Mouse (Mus musculus) kidney, embryonic 16.5 days (tissue): ENCODE data around the gene Gm32802. TPM values are rescaled to one million over a fixed set of nuclear protein-coding genes. Genes with fewer than 3 reads are reported as not detected.
"Not testable (repeated sequence)": the region's sequence is repeated elsewhere in the genome, so short reads cannot be mapped to it uniquely, and the experiment has no call there.

Experiments used
- ATAC-seq: fragments of 200-750 bp; cut with Nextera tagmentation; 2 replicates; pipeline ENCODE4 v1.8.0; 2017; ENCODE audit warnings: moderate TSS enrichment; ENCODE audit not compliant: low FRiP score, low TSS enrichment
- H3K27ac ChIP-seq: fragments of 300-500 bp; sonication (generic); 2 replicates; pipeline ENCODE4 v1.5.1; 2014; ENCODE audit warnings: low read length
- H3K27me3 ChIP-seq: fragments of 300-500 bp; sonication (generic); 2 replicates; pipeline ENCODE4 v1.6.1; 2014; ENCODE audit warnings: low read length, control low read depth, mixed read lengths; ENCODE audit not compliant: insufficient read depth
- H3K36me3 ChIP-seq: fragments of 300-500 bp; sonication (generic); 2 replicates; pipeline ENCODE4 v1.6.1; 2014; ENCODE audit warnings: low read length, control low read depth, mixed read lengths; ENCODE audit not compliant: insufficient read depth
- H3K4me1 ChIP-seq: fragments of 300-500 bp; sonication (generic); 2 replicates; pipeline ENCODE4 v1.6.1; 2014; ENCODE audit warnings: low read length, control low read depth, mixed read lengths; ENCODE audit not compliant: insufficient read depth
- H3K4me2 ChIP-seq: fragments of 300-500 bp; sonication (generic); replicated peaks from 2 replicates; pipeline ENCODE4 v1.6.1; 2014; ENCODE audit warnings: low read depth, low read length
- H3K4me3 ChIP-seq: fragments of 300-500 bp; sonication (generic); 2 replicates; pipeline ENCODE4 v1.5.1; 2014; ENCODE audit warnings: mild to moderate bottlenecking, low read length
- H3K9ac ChIP-seq: fragments of 300-500 bp; sonication (generic); replicated peaks from 2 replicates; pipeline ENCODE4 v1.6.1; 2014; ENCODE audit warnings: low read length
- H3K9me3 ChIP-seq: fragments of 300-500 bp; sonication (generic); 2 replicates; pipeline ENCODE4 v1.6.1; 2016; ENCODE audit warnings: low read length, control low read depth
- WGBS: fragments of 180-500 bp; shearing (Covaris S2); extraction: QIAGEN DNeasy Blood & Tissue Kit; methylation state at CpG from one replicate; pipeline ENCODE4 v1.1.7; 2014; 5-methylcytosine and 5-hydroxymethylcytosine counted together
- polyA plus RNA-seq: library from polyadenylated mRNA; unstranded; fragments of >200 nt; fragmentation: Nextera tagmentation; extraction: Ambion mirVana; gene quantifications from 2 replicates; pipeline ENCODE4 v1.2.1, GENCODE M21; 2015

Gm32802 gene
- polyA plus RNA-seq, 1 experiment from 2014 or later: not detected

GRCm38 (mm10) chr10:118282565-118282964 lies 24.1 kb downstream of the Gm32802 start:
- not testable (repeated sequence) for ATAC-seq

GRCm38 (mm10) chr10:118283016-118283415 lies 24.5 kb downstream of the Gm32802 start:
- 50% methylated on average over 1 of the region's 5 CpGs for WGBS

More at GRCm38 (mm10) chr10:118282565-118282964, 24.1 kb downstream of the Gm32802 start:
- not testable (repeated sequence) for H3K9ac ChIP-seq, H3K9me3 ChIP-seq, H3K4me3 ChIP-seq, H3K4me2 ChIP-seq, H3K27me3 ChIP-seq, H3K36me3 ChIP-seq, H3K4me1 ChIP-seq, H3K27ac ChIP-seq
- 87% methylated on average over 6 of the region's 7 CpGs for WGBS

DNA sequence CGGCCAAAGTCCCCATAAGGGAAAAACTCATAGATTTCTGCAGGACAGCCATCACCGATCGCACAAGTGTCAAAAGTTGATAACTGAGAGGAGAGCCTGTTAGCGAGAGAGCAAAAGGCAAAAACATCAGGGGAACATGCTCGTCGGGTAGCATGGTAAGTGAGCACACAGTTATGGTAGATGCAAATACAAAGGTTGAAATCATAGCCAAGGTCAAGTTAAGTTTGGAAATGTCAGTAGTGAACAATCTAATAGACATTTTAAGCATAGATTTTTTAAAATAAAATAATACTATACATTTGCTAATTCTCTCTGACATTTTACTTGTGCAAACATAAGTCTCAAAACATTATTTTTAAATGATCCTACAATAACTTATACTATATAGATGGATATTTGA lies 36.5 kb downstream of the Gm32802 start, which contains the start of gene Iltifb:
TSS of gene Iltifb (minus strand) at position 101 of the 400 bp plus-strand sequence.
- H3K4me2 ChIP-seq: no peak within 1 kb of the TSS
- WGBS: 90% methylated on average over 6 of the region's 6 CpGs
- H3K27ac ChIP-seq: no peak within 1 kb of the TSS
- H3K4me1 ChIP-seq: no peaks in the 10 kb centered on the region
- H3K36me3 ChIP-seq: no peaks in the 10 kb centered on the region
- H3K27me3 ChIP-seq: no peaks in the 10 kb centered on the region
- no peak within 1 kb of the TSS for H3K9ac ChIP-seq
- no peak for ATAC-seq
- H3K9me3 ChIP-seq: no peaks in the 10 kb centered on the region
- H3K4me3 ChIP-seq: no peak within 1 kb of the TSS

More at GRCm38 (mm10) chr10:118283016-118283415, 24.5 kb downstream of the Gm32802 start:
- not testable (repeated sequence) for H3K4me2 ChIP-seq, H3K27me3 ChIP-seq, H3K4me1 ChIP-seq, H3K9me3 ChIP-seq, H3K9ac ChIP-seq, H3K27ac ChIP-seq, H3K4me3 ChIP-seq, H3K36me3 ChIP-seq, ATAC-seq

- ATAC-seq, H3K4me3 ChIP-seq, H3K4me2 ChIP-seq, H3K4me1 ChIP-seq, H3K27ac ChIP-seq, H3K27me3 ChIP-seq, H3K9ac ChIP-seq, H3K9me3 ChIP-seq, H3K36me3 ChIP-seq: not testable (repeated sequence)
- WGBS: 38% methylated on average over 2 of the region's 2 CpGs
These were observed 43.6 kb downstream of the Gm32802 start for GRCm38 (mm10) chr10:118302133-118302532.

Other genes starting within 250 kb of the Gm32802 start
- gene Mdm1, start 116.9 kb upstream of the Gm32802 start, polyA plus RNA-seq: 26.7 and 27.1 TPM in 2 replicates
- gene Il22, start 53.7 kb upstream of the Gm32802 start, polyA plus RNA-seq: not detected in 2 replicates
- gene Gm32717, start 17.9 kb upstream of the Gm32802 start, polyA plus RNA-seq: 0.08 TPM in 1 of 2 replicates, not detected in the other
- gene Iltifb, start 36.4 kb downstream of the Gm32802 start, polyA plus RNA-seq: not detected in 2 replicates
- gene Gm9040, start 68.3 kb downstream of the Gm32802 start, polyA plus RNA-seq: 0.14 TPM in 1 of 2 replicates, not detected in the other
- 0.14 TPM in 1 of 2 replicates, not detected in the other for gene Gm9044, start 73.7 kb downstream of the Gm32802 start, polyA plus RNA-seq
- not detected in 2 replicates for gene Gm9045, start 79.1 kb downstream of the Gm32802 start, polyA plus RNA-seq
- not detected in 2 replicates for gene Gm9046, start 84.6 kb downstream of the Gm32802 start, polyA plus RNA-seq
- not detected in 2 replicates for gene Gm9048, start 90.0 kb downstream of the Gm32802 start, polyA plus RNA-seq
- gene Gm9049, start 95.4 kb downstream of the Gm32802 start, polyA plus RNA-seq: not detected in 2 replicates
- not detected in 2 replicates for gene Ifng, start 182.4 kb downstream of the Gm32802 start, polyA plus RNA-seq